Mouse (Mus musculus) kidney, postnatal 0 days (tissue): ENCODE results near the gene Gpld1. TPM values are rescaled to one million over a fixed set of nuclear protein-coding genes. Genes with fewer than 3 reads are reported as not detected.

Experiments used
- ATAC-seq: fragments of 200-750 bp; cut with Nextera tagmentation; replicated peaks from 2 replicates; pipeline ENCODE4 v1.8.0; 2017; ENCODE audit warnings: low read depth, moderate number of reproducible peaks, moderate TSS enrichment, moderate library complexity; ENCODE audit not compliant: low FRiP score
- DNase-seq: peaks from one replicate; pipeline ENCODE4 v3.0.0-alpha.2; 2016; ENCODE audit warnings: low spot score
- H3K27ac ChIP-seq: fragments of 300-500 bp; sonication (generic); 2 replicates; pipeline ENCODE4 v1.5.1; 2014; ENCODE audit warnings: mild to moderate bottlenecking
- H3K27me3 ChIP-seq: fragments of 300-500 bp; sonication (generic); 2 replicates; pipeline ENCODE4 v1.6.1; 2014; ENCODE audit warnings: low read length, mixed read lengths; ENCODE audit not compliant: insufficient read depth
- H3K36me3 ChIP-seq: fragments of 300-500 bp; sonication (generic); 2 replicates; pipeline ENCODE4 v1.6.1; 2014; ENCODE audit warnings: low read length, mixed read lengths; ENCODE audit not compliant: insufficient read depth
- H3K4me1 ChIP-seq: fragments of 300-500 bp; sonication (generic); replicated peaks from 2 replicates; pipeline ENCODE4 v1.6.1; 2014; ENCODE audit warnings: antibody characterized with exemption, low read length, mixed read lengths; ENCODE audit not compliant: insufficient read depth
- H3K4me2 ChIP-seq: fragments of 300-500 bp; sonication (generic); 2 replicates; pipeline ENCODE4 v1.6.1; 2014; ENCODE audit warnings: mild to moderate bottlenecking, low read length, moderate library complexity, mixed read lengths
- H3K4me3 ChIP-seq: fragments of 300-500 bp; sonication (generic); replicated peaks from 2 replicates; pipeline ENCODE4 v1.5.1; 2014; ENCODE audit warnings: low read depth, low read length
- H3K9ac ChIP-seq: fragments of 300-500 bp; sonication (generic); 2 replicates; pipeline ENCODE4 v1.6.1; 2014; ENCODE audit warnings: low read depth, low read length
- H3K9me3 ChIP-seq: fragments of 300-500 bp; sonication (generic); replicated peaks from 2 replicates; pipeline ENCODE4 v1.6.1; 2016; ENCODE audit warnings: low read length, inconsistent platforms, mixed read lengths
- CTCF ChIP-seq: IDR thresholded peaks from 2 replicates; pipeline ENCODE4 v1.5.1; 2016; ENCODE audit warnings: antibody characterized with exemption, low read depth, mild to moderate bottlenecking, moderate library complexity
- WGBS: fragments of 180-500 bp; shearing (Covaris S2); extraction: QIAGEN DNeasy Blood & Tissue Kit; methylation state at CpG from one replicate; pipeline ENCODE4 v1.1.7; 2014; 5-methylcytosine and 5-hydroxymethylcytosine counted together
- polyA plus RNA-seq: library from polyadenylated mRNA; unstranded; fragments of >200 nt; fragmentation: Nextera tagmentation; extraction: Ambion mirVana; gene quantifications from 2 replicates; pipeline ENCODE4 v1.2.1, GENCODE M21; 2015

The Gpld1 gene
- polyA plus RNA-seq, 1 experiment from 2014 or later: 0.86 TPM

DNA sequence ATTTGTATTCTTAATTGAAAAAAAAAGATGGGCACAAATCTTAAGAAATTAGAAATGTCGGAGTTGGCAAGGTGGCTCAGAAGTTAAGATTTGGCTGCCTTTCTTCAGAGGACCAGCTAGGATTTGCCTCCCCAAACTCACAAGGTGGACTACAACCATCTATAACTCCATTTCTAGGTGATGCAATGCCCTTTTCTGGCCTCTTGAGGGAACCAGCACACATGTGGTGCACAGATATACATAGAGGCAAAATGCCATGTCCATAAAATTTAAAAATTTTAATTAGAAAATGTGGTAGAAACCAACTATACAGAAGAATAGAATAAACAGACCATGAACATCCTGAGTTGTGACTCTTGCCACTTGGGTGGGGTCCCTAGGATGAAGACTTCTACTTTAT is 33.8 kb upstream of the Gpld1 start:
- Histone ChIP-seq H3K4me1 (no peaks in the 10 kb centered on the region), H3K36me3 (peaks cover 10% of the 10 kb centered on the region; the same call in 1 of the 2 replicates), H3K9ac (no peak overlapping the region), H3K27ac (no peak overlapping the region), H3K9me3 (no peaks in the 10 kb centered on the region), H3K4me2 (no peak overlapping the region), H3K27me3 (no peaks in the 10 kb centered on the region), H3K4me3 (no peak overlapping the region)
- peak; percentile 48 for TF ChIP-seq CTCF
- no peak for DNase-seq
- no peak for ATAC-seq
- 100% methylated on average over 1 of the region's 1 CpGs for WGBS

DNA sequence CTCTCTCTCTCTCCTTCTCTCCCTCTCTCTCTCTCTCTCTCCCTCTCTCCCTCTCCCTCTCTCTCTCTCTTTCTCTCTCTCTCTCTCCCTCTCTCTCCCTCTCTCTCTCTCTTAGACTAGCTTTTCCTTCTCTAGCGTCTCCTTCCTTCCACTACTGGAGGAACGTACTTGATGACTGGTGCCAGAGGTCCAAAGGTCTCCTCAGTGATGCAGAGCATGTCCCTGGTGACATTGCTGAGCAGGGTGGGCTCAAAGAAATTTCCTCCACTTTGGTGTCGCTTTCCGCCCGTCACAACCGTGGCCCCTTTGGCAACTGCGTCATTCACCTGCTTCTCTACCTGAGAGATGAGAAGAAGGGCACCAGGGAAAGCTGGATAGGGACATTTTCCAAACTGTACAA is 29.4 kb upstream of the Gpld1 start:
- Histone ChIP-seq H3K9ac (no peak overlapping the region), H3K36me3 (peaks cover 10% of the 10 kb centered on the region), H3K4me1 (no peaks in the 10 kb centered on the region), H3K27me3 (no peaks in the 10 kb centered on the region), H3K4me3 (no peak overlapping the region), H3K9me3 (no peaks in the 10 kb centered on the region), H3K4me2 (no peak overlapping the region), H3K27ac (0 out of 2 replicates have a peak overlapping the region, but pooled peaks have one; percentile 42)
- ATAC-seq (0 out of 2 replicates have a peak, but pooled peaks have one; percentile 45), DNase-seq (no peak)
- TF ChIP-seq CTCF: no peak
- 73% methylated on average over 7 of the region's 7 CpGs for WGBS

DNA sequence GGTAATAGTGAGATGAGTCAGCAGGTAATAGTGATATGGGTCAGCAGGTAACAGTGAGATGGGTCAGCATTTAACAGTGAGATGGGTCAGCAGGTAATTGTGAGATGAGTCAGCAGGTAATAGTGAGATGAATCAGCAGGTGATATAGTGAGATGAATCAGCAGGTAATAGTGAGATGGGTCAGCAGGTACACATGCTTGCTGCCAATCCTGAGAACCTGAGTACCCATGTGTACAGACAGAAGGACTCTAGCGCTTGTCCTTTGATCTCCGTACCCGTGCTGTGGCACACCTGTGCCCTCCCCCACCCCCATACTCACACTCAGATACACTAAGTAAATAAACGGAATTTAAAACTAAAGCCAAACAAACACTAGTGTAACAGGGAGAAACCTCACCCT is 28.0 kb upstream of the Gpld1 start:
- Histone ChIP-seq H3K27me3 (no peaks in the 10 kb centered on the region), H3K36me3 (peaks cover 17% of the 10 kb centered on the region), H3K9ac (no peak overlapping the region), H3K27ac (no peak overlapping the region), H3K4me1 (no peaks in the 10 kb centered on the region), H3K4me2 (no peak overlapping the region), H3K9me3 (no peaks in the 10 kb centered on the region), H3K4me3 (no peak overlapping the region)
- TF ChIP-seq CTCF: no peak
- DNase-seq (no peak), ATAC-seq (peak; percentile 50; the same call in 1 of the 2 replicates)
- WGBS: 83% methylated on average over 4 of the region's 4 CpGs

DNA sequence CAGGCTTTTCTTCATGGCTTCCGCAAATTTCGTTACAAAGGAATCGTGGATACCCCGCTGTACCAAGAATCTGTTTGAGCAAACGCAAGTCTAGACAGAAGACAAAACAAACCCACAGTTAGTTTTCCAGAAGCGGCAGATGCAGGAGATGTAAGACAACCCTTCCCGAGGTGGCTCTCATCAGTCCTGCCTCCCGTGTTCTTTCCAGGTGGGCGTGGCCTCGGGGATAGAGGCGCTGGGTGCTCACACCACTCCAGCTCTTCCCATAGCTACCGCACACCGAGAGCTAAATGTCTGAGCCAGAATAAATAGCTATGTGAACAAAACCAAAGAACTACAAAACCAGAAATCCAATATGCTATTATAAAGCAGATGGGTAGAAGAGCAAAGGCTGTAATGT is 27.1 kb upstream of the Gpld1 start:
- no peaks in the 10 kb centered on the region for H3K9me3 ChIP-seq
- H3K27me3 ChIP-seq: no peaks in the 10 kb centered on the region
- no peak overlapping the region for H3K9ac ChIP-seq
- no peak overlapping the region for H3K4me3 ChIP-seq
- no peak for TF ChIP-seq CTCF
- no peaks in the 10 kb centered on the region for H3K4me1 ChIP-seq
- H3K36me3 ChIP-seq: peaks cover 16% of the 10 kb centered on the region
- H3K27ac ChIP-seq: no peak overlapping the region
- 73% methylated on average over 13 of the region's 13 CpGs for WGBS
- ATAC-seq (no peak), DNase-seq (no peak)
- no peak overlapping the region for H3K4me2 ChIP-seq

DNA sequence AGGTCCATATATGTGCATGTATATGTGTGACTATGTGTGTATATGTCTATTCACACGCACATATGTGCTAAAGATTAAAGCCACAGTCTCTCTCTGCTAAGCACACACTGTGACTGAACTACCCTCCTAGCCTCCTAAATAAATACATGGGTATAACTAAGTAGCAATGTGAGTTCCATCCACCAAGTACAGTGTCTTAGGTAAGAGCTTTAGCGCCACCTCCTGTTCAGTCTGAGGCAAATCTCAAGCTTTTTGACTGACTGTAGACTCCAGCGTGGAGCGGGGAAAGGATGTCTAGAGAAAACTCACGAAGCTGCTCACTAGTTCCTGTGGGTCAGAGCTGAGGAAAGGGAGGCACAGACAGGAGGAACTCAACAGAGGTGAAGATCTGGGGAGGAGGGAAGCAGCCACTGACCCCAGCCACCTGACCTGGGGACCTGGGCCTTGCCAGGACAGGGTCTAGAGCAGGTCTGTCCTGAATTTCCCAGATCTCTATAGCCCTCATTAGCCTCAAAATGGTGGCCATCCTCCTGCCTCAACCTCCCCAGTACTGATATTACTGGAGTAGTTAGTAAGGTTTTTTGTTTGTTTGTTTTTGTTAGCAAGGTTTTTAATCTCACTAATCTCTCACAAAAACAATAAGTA is 22.5 kb upstream of the Gpld1 start:
- Histone ChIP-seq H3K36me3 (peaks cover 29% of the 10 kb centered on the region), H3K4me3 (no peak overlapping the region), H3K9me3 (no peaks in the 10 kb centered on the region), H3K4me1 (no peaks in the 10 kb centered on the region), H3K9ac (no peak overlapping the region), H3K27me3 (no peaks in the 10 kb centered on the region), H3K27ac (no peak overlapping the region), H3K4me2 (no peak overlapping the region)
- TF ChIP-seq CTCF: peak; percentile 90
- peak; percentile 71 for ATAC-seq
- WGBS: 25% methylated on average over 5 of the region's 5 CpGs
- DNase-seq: peak; percentile 95

DNA sequence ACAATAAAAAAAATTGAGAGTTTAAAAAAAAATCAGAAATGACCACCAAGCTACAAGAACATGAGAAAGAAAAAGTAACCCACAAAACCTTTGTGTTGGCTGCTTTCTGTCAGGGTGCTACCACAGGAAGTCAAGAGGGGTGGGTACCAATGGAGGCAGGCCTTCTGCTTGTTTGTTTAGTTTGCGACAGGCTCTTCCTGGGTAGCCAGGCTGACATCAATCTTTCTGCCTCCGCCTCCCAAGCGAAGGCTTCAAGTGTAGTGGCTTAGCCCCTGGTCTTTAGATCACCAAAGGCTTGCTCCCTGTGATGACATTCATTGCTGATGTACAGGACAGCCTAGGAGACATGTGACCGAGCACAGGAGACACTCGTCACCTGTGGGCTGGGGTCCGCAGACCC is 21.7 kb upstream of the Gpld1 start:
- DNase-seq (no peak), ATAC-seq (no peak)
- no peak for TF ChIP-seq CTCF
- Histone ChIP-seq H3K27ac (no peak overlapping the region), H3K9ac (no peak overlapping the region), H3K4me1 (no peaks in the 10 kb centered on the region), H3K4me2 (no peak overlapping the region), H3K4me3 (no peak overlapping the region), H3K36me3 (peaks cover 29% of the 10 kb centered on the region), H3K27me3 (no peaks in the 10 kb centered on the region), H3K9me3 (no peaks in the 10 kb centered on the region)
- WGBS: 61% methylated on average over 6 of the region's 6 CpGs

DNA sequence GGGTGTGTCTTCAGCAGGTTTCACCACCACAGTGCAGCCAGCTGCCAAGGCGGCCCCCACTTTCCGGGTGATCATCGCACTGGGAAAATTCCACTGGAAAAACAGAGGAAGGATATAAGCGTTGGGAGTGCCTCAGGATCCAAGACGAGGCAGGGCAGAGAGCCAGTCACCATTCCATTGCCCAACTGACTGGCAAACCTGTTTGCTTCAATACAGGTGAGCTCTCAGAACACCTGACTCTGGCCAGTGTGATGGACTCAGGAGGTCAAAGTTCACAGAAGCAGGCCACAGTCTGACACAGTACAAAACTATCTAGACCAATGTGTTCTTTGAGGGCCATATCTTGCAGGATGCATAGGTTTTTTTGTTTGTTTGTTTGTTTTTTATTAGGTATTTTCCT is 19.0 kb upstream of the Gpld1 start:
- no peak for TF ChIP-seq CTCF
- no peak for ATAC-seq
- no peaks in the 10 kb centered on the region for H3K27me3 ChIP-seq
- H3K4me2 ChIP-seq: no peak overlapping the region
- H3K36me3 ChIP-seq: peaks cover 27% of the 10 kb centered on the region
- 90% methylated on average over 5 of the region's 5 CpGs for WGBS
- no peak for DNase-seq
- no peak overlapping the region for H3K27ac ChIP-seq
- H3K4me3 ChIP-seq: no peak overlapping the region
- no peaks in the 10 kb centered on the region for H3K4me1 ChIP-seq
- no peak overlapping the region for H3K9ac ChIP-seq
- no peaks in the 10 kb centered on the region for H3K9me3 ChIP-seq
